Mouse (Mus musculus) ES-Bruce4 (cell line): ENCODE results near the gene Fbrs.

Experiments
- CTCF ChIP-seq: IDR thresholded peaks from one replicate; pipeline ENCODE4 v1.8.1; 2011; ENCODE audit warnings: low read depth, low read length
- EP300 ChIP-seq: IDR thresholded peaks from 2 replicates; pipeline ENCODE4 v1.6.1; 2011; ENCODE audit warnings: low read depth, low read length; ENCODE audit not compliant: insufficient read depth
- POLR2A ChIP-seq: IDR thresholded peaks from one replicate; pipeline ENCODE4 v1.8.1; 2011; ENCODE audit warnings: low read length; ENCODE audit not compliant: insufficient read depth

DNA sequence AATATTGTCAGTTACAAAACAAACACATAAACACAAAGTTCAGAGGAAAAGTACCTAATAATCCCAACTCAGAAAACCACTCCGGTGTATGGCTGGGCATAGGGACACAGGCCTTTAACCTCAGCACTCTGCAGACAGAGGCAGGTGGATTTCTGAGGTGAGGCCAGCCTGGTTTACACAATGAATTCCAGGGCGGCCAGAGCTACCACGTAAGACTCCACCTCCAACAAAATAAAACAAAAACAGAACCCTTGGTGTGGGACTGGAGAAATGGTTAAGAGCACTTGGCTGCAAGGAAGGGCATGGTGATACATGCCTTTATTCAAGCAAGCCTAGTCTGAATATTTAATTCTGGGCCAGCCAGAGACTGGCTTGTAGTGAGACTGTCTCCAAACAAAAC lies 12.8 kb downstream of the Fbrs start:
- TF ChIP-seq CTCF = no peak
- TF ChIP-seq EP300 = no peak
- TF ChIP-seq POLR2A = no peak
